Mouse (Mus musculus): ENCODE data around the gene G6pc3.

DNA sequence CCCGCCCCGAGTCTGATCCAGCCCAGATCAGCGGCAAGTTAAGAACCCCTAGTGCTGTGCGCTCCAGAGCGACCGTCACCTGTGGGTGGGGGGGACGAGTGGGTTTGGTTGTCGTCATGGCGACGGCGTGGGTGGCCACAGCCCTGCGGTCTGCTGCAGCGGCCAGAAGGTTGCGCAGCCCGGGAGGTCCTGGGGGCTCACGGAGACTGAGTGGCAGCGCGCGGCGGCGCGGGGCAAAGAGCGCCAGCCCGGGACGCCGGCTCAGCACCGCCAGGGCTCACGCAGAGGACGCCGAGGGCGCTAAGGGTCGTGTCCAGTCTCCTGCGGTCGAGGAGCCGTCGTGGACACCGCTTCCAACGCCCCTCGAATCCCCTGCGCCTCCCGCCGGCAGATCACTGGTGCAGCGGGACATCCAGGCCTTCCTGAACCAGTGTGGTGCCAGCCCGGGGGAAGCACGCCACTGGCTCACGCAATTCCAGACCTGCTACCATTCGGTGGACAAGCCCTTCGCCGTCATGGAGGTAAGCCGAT, 43.9 kb upstream of the G6pc3 start, which contains the start of gene Nags:
- TF ChIP-seq CTCF (IDR thresholded peaks at IDR 0.05; ENCODE audit: borderline replicate concordance, insufficient read depth, low read length) (no peak), POLR2A (IDR thresholded peaks at IDR 0.05; ENCODE audit: low read depth, low read length) (no peak)
